Mouse (Mus musculus) Patski (cell line): Measurements from ENCODE around the gene Agap1. TPM values are rescaled to one million over a fixed set of nuclear protein-coding genes. Genes with fewer than 3 reads are reported as not detected.

Experiments
- ATAC-seq: fragments of 100-300 bp; one replicate; pipeline ENCODE4 v1.8.0; 2021
- CTCF ChIA-PET: fragments of 350-600 bp; sonication (Branson Sonifier 250); formaldehyde crosslinking; loops from one replicate; lab custom pipeline; 2022; ENCODE audit warnings: inconsistent platforms; lab: Charles Lee
- POLR2A ChIA-PET: fragments of 350-600 bp; sonication (Branson Sonifier 250); formaldehyde crosslinking; loops from one replicate; lab custom pipeline; 2022; ENCODE audit warnings: antibody characterized with exemption, inconsistent platforms; lab: Charles Lee
- DNase-seq: peaks from one replicate; pipeline ENCODE4 v3.0.0-alpha.2; 2011; ENCODE audit warnings: low read depth, low spot score
- H3K27me3 ChIP-seq: fragments of 371-371 bp; one replicate; pipeline ENCODE4 v1.5.1; 2021
- CTCF ChIP-seq: fragments of 100-300 bp; IDR thresholded peaks from one replicate; pipeline ENCODE4 v1.5.1; 2021
- in situ Hi-C: fragments of 300-500 bp; cut with MboI; formaldehyde crosslinking; loops from 3 replicates; pipeline ENCODE4 v1.11.1; 2018; ENCODE audit warnings: low pct_unique_long_range_greater_than_20kb, mixed read lengths
- polyA plus RNA-seq: library from polyadenylated mRNA; unstranded; gene quantifications from one replicate; pipeline ENCODE4 v1.2.3, GENCODE M21; 2021

Gene Agap1
- polyA plus RNA-seq, 1 experiment from 2014 or later: 32.3 TPM

GRCm38 (mm10) chr1:89850681-89851414, 396.2 kb downstream of the Agap1 start:
- in situ Hi-C loops: no loop called here
- no peak for TF ChIP-seq CTCF
- ChIA-PET CTCF (interaction anchor here (0.6 to 1.3 kb wide), 2 partner anchors 9 to 10 kb away, joined by 3 read pairs; no protein-coding TSS in a partner anchor), POLR2A (no interaction called here)
- no peaks in the 10 kb centered on the region for H3K27me3 ChIP-seq
- DNase-seq (no peak), ATAC-seq (no peak)

GRCm38 (mm10) chr1:89859182-89859581, 404.6 kb downstream of the Agap1 start:
- no peaks in the 10 kb centered on the region for H3K27me3 ChIP-seq
- no peak for DNase-seq
- in situ Hi-C loops: no loop called here
- peak; percentile 73 for TF ChIP-seq CTCF
- CTCF ChIA-PET: interaction anchor here (0.9 to 1.5 kb wide), 2 partner anchors 9 to 78 kb away, joined by 3 read pairs; no protein-coding TSS in a partner anchor
- ATAC-seq: no peak
- POLR2A ChIA-PET: no interaction called here

- no peaks in the 10 kb centered on the region for H3K27me3 ChIP-seq
- ChIA-PET CTCF (interaction anchor here (0.8 to 1.5 kb wide), 4 partner anchors 10 to 79 kb away, joined by 3 read pairs; no protein-coding TSS in a partner anchor), POLR2A (no interaction called here)
- no peak for TF ChIP-seq CTCF
- in situ Hi-C loops: no loop called here
- DNase-seq (no peak), ATAC-seq (no peak)
These were observed 405.6 kb downstream of the Agap1 start for GRCm38 (mm10) chr1:89860017-89860730.

GRCm38 (mm10) chr1:89865787-89866186, 411.2 kb downstream of the Agap1 start:
- ATAC-seq: no peak
- H3K27me3 ChIP-seq: no peaks in the 10 kb centered on the region
- TF ChIP-seq CTCF: no peak
- ChIA-PET CTCF (no interaction called here), POLR2A (no interaction called here)
- no peak for DNase-seq
- in situ Hi-C loops: no loop called here

GRCm38 (mm10) chr1:89867847-89868246, 413.2 kb downstream of the Agap1 start:
- CTCF ChIA-PET: no interaction called here
- POLR2A ChIA-PET: no interaction called here
- DNase-seq (no peak), ATAC-seq (no peak)
- in situ Hi-C loops: no loop called here
- H3K27me3 ChIP-seq: no peaks in the 10 kb centered on the region
- no peak for TF ChIP-seq CTCF

GRCm38 (mm10) chr1:89870134-89870905, 415.7 kb downstream of the Agap1 start:
- CTCF ChIA-PET: interaction anchor here (1.4 to 1.5 kb wide), 2 partner anchors 10 to 13 kb away, joined by 3 read pairs; no protein-coding TSS in a partner anchor
- POLR2A ChIA-PET: no interaction called here
- DNase-seq: no peak

GRCm38 (mm10) chr1:89870906-89871211, 416.3 kb downstream of the Agap1 start:
- TF ChIP-seq CTCF: no peak
- H3K27me3 ChIP-seq: no peaks in the 10 kb centered on the region
- ATAC-seq (no peak), DNase-seq (no peak)
- ChIA-PET POLR2A (no interaction called here), CTCF (interaction anchor here (1.1 to 1.5 kb wide), 3 partner anchors 10 to 72 kb away, joined by 3 read pairs; no protein-coding TSS in a partner anchor)
- in situ Hi-C loops: no loop called here

More at GRCm38 (mm10) chr1:89870134-89870905, 415.7 kb downstream of the Agap1 start:
- in situ Hi-C loops: no loop called here
- H3K27me3 ChIP-seq: no peaks in the 10 kb centered on the region
- TF ChIP-seq CTCF: no peak
- ATAC-seq: no peak

GRCm38 (mm10) chr1:89876346-89877072, 421.9 kb downstream of the Agap1 start:
- no peak for ATAC-seq

GRCm38 (mm10) chr1:89878496-89878895, 423.9 kb downstream of the Agap1 start:
- ATAC-seq: no peak
- CTCF ChIA-PET: no interaction called here

More at GRCm38 (mm10) chr1:89876346-89877072, 421.9 kb downstream of the Agap1 start:
- TF ChIP-seq CTCF: no peak
- in situ Hi-C loops: no loop called here
- H3K27me3 ChIP-seq: no peaks in the 10 kb centered on the region
- ChIA-PET CTCF (no interaction called here), POLR2A (no interaction called here)
- no peak for DNase-seq

GRCm38 (mm10) chr1:89880193-89880592, 425.6 kb downstream of the Agap1 start:
- in situ Hi-C loops: no loop called here
- CTCF ChIA-PET: interaction anchor here (0.6 kb wide), 1 partner anchor 31 kb away, joined by 3 read pairs; no protein-coding TSS in a partner anchor
- DNase-seq: no peak
- no peak for TF ChIP-seq CTCF
- H3K27me3 ChIP-seq: no peaks in the 10 kb centered on the region
- POLR2A ChIA-PET: interaction anchor here (1.7 kb wide), 1 partner anchor 18 kb away, joined by 4 read pairs; no protein-coding TSS in a partner anchor
- no peak for ATAC-seq

More at GRCm38 (mm10) chr1:89878496-89878895, 423.9 kb downstream of the Agap1 start:
- POLR2A ChIA-PET: no interaction called here
- peak; percentile 66 for DNase-seq
- TF ChIP-seq CTCF: no peak
- no peaks in the 10 kb centered on the region for H3K27me3 ChIP-seq
- in situ Hi-C loops: no loop called here
